Mouse (Mus musculus) C2C12 (cell line): Measurements from ENCODE around the gene 9330182O14Rik.

ENCODE experiments used
- CEBPB ChIP-seq: IDR thresholded peaks from one replicate; pipeline ENCODE4 v1.6.1; 2011; ENCODE audit warnings: low read depth, mild to moderate bottlenecking, control low read depth, moderate library complexity
- CTCF ChIP-seq: IDR thresholded peaks from one replicate; pipeline ENCODE4 v1.5.1; 2011; ENCODE audit not compliant: control insufficient read depth, insufficient read depth, insufficient read length
- FOSL1 ChIP-seq: IDR thresholded peaks from one replicate; pipeline ENCODE4 v1.8.0; 2011; ENCODE audit warnings: mild to moderate bottlenecking, low read length; ENCODE audit not compliant: poor library complexity, insufficient read depth, severe bottlenecking
- MAX ChIP-seq: IDR thresholded peaks from one replicate; pipeline ENCODE4 v1.6.1; 2011; ENCODE audit warnings: mild to moderate bottlenecking, control low read depth
- MYOD1 ChIP-seq: IDR thresholded peaks from one replicate; pipeline ENCODE4 v1.6.1; 2011; ENCODE audit warnings: low read depth; ENCODE audit not compliant: control insufficient read depth, insufficient read length
- MYOG ChIP-seq: IDR thresholded peaks from one replicate; pipeline ENCODE4 v1.6.1; 2011; ENCODE audit not compliant: control insufficient read depth, insufficient read length; ENCODE audit errors: extremely low read depth
- USF1 ChIP-seq: IDR thresholded peaks from one replicate; pipeline ENCODE4 v1.6.1; 2011; ENCODE audit warnings: low read depth, mild to moderate bottlenecking, control low read depth, moderate library complexity

DNA sequence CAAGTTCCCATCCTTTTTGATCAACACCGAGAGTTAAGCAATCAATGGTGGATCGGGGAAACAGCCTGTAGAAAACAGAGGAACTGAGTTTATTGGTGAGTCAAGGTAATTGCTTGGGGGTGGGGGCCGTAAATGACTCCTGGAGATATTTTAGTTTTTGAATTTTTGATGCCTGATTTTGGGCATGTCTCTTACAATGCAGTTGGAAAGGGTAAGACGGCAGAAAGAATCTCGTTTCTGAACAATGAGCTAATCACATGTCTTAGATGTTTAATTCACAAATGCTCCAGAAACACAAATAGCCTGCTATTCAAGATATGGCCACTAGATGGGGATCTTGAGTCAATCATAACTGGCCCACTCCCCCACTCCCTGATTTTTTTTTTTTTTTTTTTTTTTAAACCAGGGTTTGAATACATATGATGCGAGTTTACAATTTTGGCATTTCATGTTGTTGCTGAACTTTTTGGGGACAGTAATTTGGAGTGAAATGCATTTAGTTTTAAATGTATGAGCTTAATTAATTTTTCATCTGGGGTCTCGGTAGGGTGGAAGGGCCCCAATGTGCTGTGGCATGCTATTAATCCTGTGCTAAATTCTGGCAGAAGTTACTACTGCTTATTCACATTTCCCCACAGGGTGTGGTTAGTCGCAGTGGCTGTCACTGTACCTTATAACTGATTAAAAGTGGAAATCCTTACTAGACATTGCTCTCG lies 32.6 kb downstream of the 9330182O14Rik start:
- TF ChIP-seq CTCF (no peak), FOSL1 (no peak), MYOG (no peak), USF1 (no peak), CEBPB (no peak), MYOD1 (no peak), MAX (no peak)
